Mouse (Mus musculus): ENCODE results near the gene Tktl2.

DNA sequence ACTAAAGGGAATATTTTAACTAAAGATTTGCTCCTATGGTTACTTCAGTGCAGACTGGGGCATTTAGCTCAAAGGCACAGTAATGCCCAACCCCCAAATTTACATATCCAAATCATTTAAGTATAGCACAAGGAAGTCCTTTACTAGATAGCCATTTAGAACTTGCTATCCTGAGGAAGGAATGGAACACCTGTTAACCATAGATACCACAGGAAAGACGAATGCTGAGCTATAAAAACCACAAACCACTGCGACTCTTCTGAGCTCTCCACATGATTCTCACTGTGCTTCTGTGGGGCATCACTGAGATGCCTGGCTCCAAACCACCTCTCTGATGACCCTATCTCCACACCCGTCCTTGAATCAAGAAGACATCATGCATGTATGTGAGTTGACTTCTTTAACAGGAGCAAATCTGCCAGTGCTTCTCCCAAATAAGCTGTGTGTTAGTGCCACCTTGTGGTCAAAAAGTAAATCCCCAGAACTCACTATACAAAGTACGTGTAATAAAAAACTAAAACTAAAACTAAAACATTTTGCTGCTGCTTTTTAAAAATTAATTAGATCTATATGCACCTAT lies 14.5 kb upstream of the Tktl2 start:
- TF ChIP-seq EP300 (IDR thresholded peaks at IDR 0.05; ENCODE audit: insufficient read depth, low read depth, low read length) (no peak), POLR2A (IDR thresholded peaks at IDR 0.05; ENCODE audit: insufficient read depth, low read length) (no peak), CTCF (IDR thresholded peaks at IDR 0.05; ENCODE audit: low read depth, low read length) (no peak)

All from ES-Bruce4 (cell line).